Mouse (Mus musculus) intestine, embryonic 14.5 days (tissue): ENCODE measurements around the gene Ugt1a2. TPM values are rescaled to one million over a fixed set of nuclear protein-coding genes. Genes with fewer than 3 reads are reported as not detected.

Experiments used
- ATAC-seq: fragments of 200-750 bp; cut with Nextera tagmentation; replicated peaks from 2 replicates; pipeline ENCODE4 v1.8.0; 2017; ENCODE audit warnings: low read depth, moderate number of reproducible peaks, moderate TSS enrichment, moderate library complexity; ENCODE audit not compliant: low FRiP score, low TSS enrichment
- DNase-seq: peaks from one replicate; pipeline ENCODE4 v3.0.0-alpha.2; 2018; ENCODE audit warnings: low spot score
- H3K27ac ChIP-seq: fragments of 300-500 bp; sonication (generic); 2 replicates; pipeline ENCODE4 v1.5.1; 2014; ENCODE audit warnings: low read depth, mild to moderate bottlenecking, control low read depth
- H3K27me3 ChIP-seq: fragments of 300-500 bp; sonication (generic); replicated peaks from 2 replicates; pipeline ENCODE4 v1.6.1; 2014; ENCODE audit warnings: low read length, control low read depth; ENCODE audit not compliant: control insufficient read depth, insufficient read depth
- H3K36me3 ChIP-seq: fragments of 300-500 bp; sonication (generic); 2 replicates; pipeline ENCODE4 v1.6.1; 2014; ENCODE audit warnings: low read length, control low read depth; ENCODE audit not compliant: control insufficient read depth, insufficient read depth
- H3K4me1 ChIP-seq: fragments of 300-500 bp; sonication (generic); replicated peaks from 2 replicates; pipeline ENCODE4 v1.6.1; 2014; ENCODE audit warnings: low read length, control low read depth, mixed read lengths; ENCODE audit not compliant: control insufficient read depth, insufficient read depth
- H3K4me2 ChIP-seq: fragments of 300-500 bp; sonication (generic); 2 replicates; pipeline ENCODE4 v1.6.1; 2014; ENCODE audit warnings: low read length
- H3K4me3 ChIP-seq: fragments of 300-500 bp; sonication (generic); 2 replicates; pipeline ENCODE4 v1.5.1; 2014; ENCODE audit warnings: low read depth, low read length, control low read depth, mixed read lengths
- H3K9ac ChIP-seq: fragments of 300-500 bp; sonication (generic); 2 replicates; pipeline ENCODE4 v1.6.1; 2014; ENCODE audit warnings: mild to moderate bottlenecking, low read length
- H3K9me3 ChIP-seq: fragments of 300-500 bp; sonication (generic); 2 replicates; pipeline ENCODE4 v1.6.1; 2016; ENCODE audit warnings: low read length, control low read depth; ENCODE audit not compliant: control insufficient read depth
- WGBS: fragments of 180-500 bp; shearing (Covaris S2); extraction: QIAGEN DNeasy Blood & Tissue Kit; methylation state at CpG from one replicate; pipeline ENCODE4 v1.1.7; 2014; 5-methylcytosine and 5-hydroxymethylcytosine counted together
- polyA plus RNA-seq: library from polyadenylated mRNA; unstranded; fragments of >200 nt; fragmentation: Nextera tagmentation; extraction: Ambion mirVana; gene quantifications from 2 replicates; pipeline ENCODE4 v1.2.1, GENCODE M21; 2014

Ugt1a2 gene
- polyA plus RNA-seq, 1 experiment from 2014 or later: 0.16 TPM

- H3K27ac ChIP-seq: no peak overlapping the region
- ATAC-seq: no peak
- no peak overlapping the region for H3K4me2 ChIP-seq
- no peak overlapping the region for H3K4me3 ChIP-seq
- peaks cover 91% of the 10 kb centered on the region for H3K36me3 ChIP-seq
- H3K4me1 ChIP-seq: no peaks in the 10 kb centered on the region; the same call in 1 of the 2 replicates
- no peak for DNase-seq
- no peaks in the 10 kb centered on the region for H3K9me3 ChIP-seq
- 93% methylated on average over 6 of the region's 6 CpGs for WGBS
- no peak overlapping the region for H3K9ac ChIP-seq
- H3K27me3 ChIP-seq: no peaks in the 10 kb centered on the region
Measured at GRCm38 (mm10) chr1:88267489-88267888, 67.1 kb downstream of the Ugt1a2 start.

GRCm38 (mm10) chr1:88268070-88268469 lies 67.7 kb downstream of the Ugt1a2 start:
- Histone ChIP-seq H3K36me3 (peaks cover 91% of the 10 kb centered on the region), H3K9ac (no peak overlapping the region), H3K4me3 (no peak overlapping the region), H3K27me3 (no peaks in the 10 kb centered on the region), H3K4me1 (no peaks in the 10 kb centered on the region), H3K27ac (no peak overlapping the region), H3K9me3 (no peaks in the 10 kb centered on the region), H3K4me2 (no peak overlapping the region)
- ATAC-seq: no peak
- no peak for DNase-seq
- 88% methylated on average over 6 of the region's 6 CpGs for WGBS

Other genes starting within 250 kb of the Ugt1a2 start
- gene Usp40, start 192.1 kb upstream of the Ugt1a2 start, polyA plus RNA-seq: 31.0 and 36.9 TPM in 2 replicates
- not detected in 2 replicates for gene Ugt1a10, start 145.2 kb upstream of the Ugt1a2 start, polyA plus RNA-seq
- 0.32 and 0.35 TPM in 2 replicates for gene Ugt1a9, start 129.8 kb upstream of the Ugt1a2 start, polyA plus RNA-seq
- not detected in 2 replicates for gene Ugt1a8, start 112.8 kb upstream of the Ugt1a2 start, polyA plus RNA-seq
- 12.6 and 17.4 TPM in 2 replicates for gene Ugt1a7c, start 105.5 kb upstream of the Ugt1a2 start, polyA plus RNA-seq
- not detected in 2 replicates for gene Ugt1a6b, start 97.3 kb upstream of the Ugt1a2 start, polyA plus RNA-seq
- 4.6 and 7.5 TPM in 2 replicates for gene Ugt1a6a, start 65.8 kb upstream of the Ugt1a2 start, polyA plus RNA-seq
- 0.08 TPM in 1 of 2 replicates, not detected in the other for gene Ugt1a5, start 34.6 kb upstream of the Ugt1a2 start, polyA plus RNA-seq
- 8.0 and 9.8 TPM in 2 replicates for gene Dnajb3, start 5.2 kb downstream of the Ugt1a2 start, polyA plus RNA-seq
- gene Ugt1a1, start 11.4 kb downstream of the Ugt1a2 start, polyA plus RNA-seq: 1.9 and 3.3 TPM in 2 replicates
- 1.1 and 2.8 TPM in 2 replicates for gene Mroh2a, start 26.4 kb downstream of the Ugt1a2 start, polyA plus RNA-seq
- 182 and 203 TPM in 2 replicates for gene Hjurp, start 77.0 kb downstream of the Ugt1a2 start, polyA plus RNA-seq
- gene Trpm8, start 77.1 kb downstream of the Ugt1a2 start, polyA plus RNA-seq: not detected in 2 replicates
- gene Spp2, start 206.4 kb downstream of the Ugt1a2 start, polyA plus RNA-seq: 0.20 and 0.88 TPM in 2 replicates